Mouse (Mus musculus): ENCODE results near the gene Frem1. TPM values are rescaled to one million over a fixed set of nuclear protein-coding genes. Genes with fewer than 3 reads are reported as not detected.

Gene Frem1
- polyA plus RNA-seq, 1 experiment from 2014 or later, result 11.4 TPM

DNA sequence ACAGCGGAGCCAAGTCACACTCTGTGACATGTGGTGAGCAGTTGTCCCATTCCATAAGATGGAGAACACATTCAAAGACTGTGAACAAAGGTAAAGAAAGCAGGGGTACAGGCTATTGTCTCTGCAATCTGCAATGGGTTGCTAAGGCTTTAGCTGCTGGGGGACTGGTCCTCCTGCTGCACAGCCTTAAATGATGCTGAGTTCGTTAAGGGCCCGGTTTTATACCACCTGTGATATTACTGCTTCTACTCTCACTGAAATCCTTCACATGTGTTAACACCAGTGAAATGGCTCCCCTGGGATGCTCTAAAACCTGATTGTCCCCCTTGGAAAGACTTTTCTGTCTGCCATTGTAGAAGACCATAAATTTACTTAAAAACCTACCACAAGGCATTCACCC lies 6.1 kb downstream of the Frem1 start:
- peaks cover 38% of the 10 kb centered on the region for H3K4me1 ChIP-seq (ENCODE audit: control insufficient read depth, insufficient read depth, low read length)
- no peak overlapping the region for H3K9ac ChIP-seq (ENCODE audit: low read depth, low read length)
- no peaks in the 10 kb centered on the region for H3K9me3 ChIP-seq (replicated peaks; ENCODE audit: control insufficient read depth, low read length)
- no peak for ATAC-seq (replicated peaks; ENCODE audit: insufficient number of reproducible peaks, low FRiP score, low TSS enrichment)
- no peak overlapping the region for H3K27ac ChIP-seq (ENCODE audit: low read depth, low read length)
- H3K27me3 ChIP-seq (ENCODE audit: control insufficient read depth, insufficient read depth, low read length), result no peaks in the 10 kb centered on the region
- no peak overlapping the region for H3K4me2 ChIP-seq
- H3K4me3 ChIP-seq (ENCODE audit: low read depth, low read length), result no peak overlapping the region
- WGBS (ENCODE audit: insufficient replicate concordance), result 85% methylated on average over 3 of the region's 3 CpGs
- H3K36me3 ChIP-seq (ENCODE audit: control insufficient read depth, insufficient read depth, low read length), result no peaks in the 10 kb centered on the region

DNA sequence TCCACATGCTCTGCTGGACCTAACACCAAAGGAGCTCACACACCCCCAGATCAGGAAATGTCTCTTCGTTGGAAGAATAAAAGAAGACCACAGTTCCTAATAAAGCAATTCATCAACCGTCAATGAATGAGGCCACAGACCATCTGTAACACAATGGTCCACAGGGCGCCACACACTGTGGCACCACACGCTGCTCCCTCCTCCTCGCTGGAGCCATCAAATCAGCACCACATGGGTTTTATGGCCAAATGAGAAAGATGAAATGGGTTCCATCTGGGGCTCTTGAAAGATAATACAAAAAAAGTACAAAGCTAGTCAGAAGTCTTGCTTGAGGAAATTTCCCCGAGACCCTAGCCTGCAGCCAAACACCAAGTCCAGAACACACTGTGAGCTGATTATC lies 6.9 kb downstream of the Frem1 start:
- Histone ChIP-seq H3K36me3 (ENCODE audit: control insufficient read depth, insufficient read depth, low read length) (no peaks in the 10 kb centered on the region), H3K27ac (ENCODE audit: low read depth, low read length) (no peak overlapping the region), H3K27me3 (ENCODE audit: control insufficient read depth, insufficient read depth, low read length) (no peaks in the 10 kb centered on the region), H3K4me2 (no peak overlapping the region), H3K9me3 (replicated peaks; ENCODE audit: control insufficient read depth, low read length) (no peaks in the 10 kb centered on the region), H3K9ac (ENCODE audit: low read depth, low read length) (no peak overlapping the region), H3K4me3 (ENCODE audit: low read depth, low read length) (no peak overlapping the region), H3K4me1 (ENCODE audit: control insufficient read depth, insufficient read depth, low read length) (peaks cover 36% of the 10 kb centered on the region)
- 82% methylated on average over 6 of the region's 6 CpGs for WGBS (ENCODE audit: insufficient replicate concordance)
- no peak for ATAC-seq (replicated peaks; ENCODE audit: insufficient number of reproducible peaks, low FRiP score, low TSS enrichment)

DNA sequence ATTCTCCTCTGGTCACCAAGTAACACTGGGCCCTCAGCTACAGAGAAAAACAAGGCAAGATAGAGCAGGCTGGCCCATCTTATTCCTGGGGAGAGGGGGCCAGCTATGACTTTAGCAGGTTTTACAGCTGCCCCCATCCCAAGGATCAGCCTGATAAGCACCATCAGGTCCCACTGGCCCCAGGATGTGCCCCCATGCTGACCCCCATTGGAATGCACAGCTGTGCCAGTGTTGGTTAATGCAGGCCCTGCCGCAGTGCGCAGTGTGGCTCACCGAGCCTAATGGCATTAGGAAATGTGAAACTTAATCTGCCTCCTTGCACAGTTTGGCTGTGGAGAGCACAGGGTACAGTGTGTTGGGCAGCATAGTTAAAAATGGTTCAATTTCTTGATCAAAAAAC lies 11.4 kb downstream of the Frem1 start:
- Histone ChIP-seq H3K4me3 (ENCODE audit: low read depth, low read length) (no peak overlapping the region), H3K27me3 (ENCODE audit: control insufficient read depth, insufficient read depth, low read length) (no peaks in the 10 kb centered on the region), H3K9me3 (replicated peaks; ENCODE audit: control insufficient read depth, low read length) (no peaks in the 10 kb centered on the region), H3K36me3 (ENCODE audit: control insufficient read depth, insufficient read depth, low read length) (no peaks in the 10 kb centered on the region), H3K4me2 (no peak overlapping the region), H3K9ac (ENCODE audit: low read depth, low read length) (no peak overlapping the region), H3K27ac (ENCODE audit: low read depth, low read length) (no peak overlapping the region), H3K4me1 (ENCODE audit: control insufficient read depth, insufficient read depth, low read length) (0 out of 2 replicates have a peak, but pooled peaks cover 2% of the 10 kb centered on the region)
- no peak for ATAC-seq (replicated peaks; ENCODE audit: insufficient number of reproducible peaks, low FRiP score, low TSS enrichment)
- 70% methylated on average over 3 of the region's 3 CpGs for WGBS (ENCODE audit: insufficient replicate concordance)

DNA sequence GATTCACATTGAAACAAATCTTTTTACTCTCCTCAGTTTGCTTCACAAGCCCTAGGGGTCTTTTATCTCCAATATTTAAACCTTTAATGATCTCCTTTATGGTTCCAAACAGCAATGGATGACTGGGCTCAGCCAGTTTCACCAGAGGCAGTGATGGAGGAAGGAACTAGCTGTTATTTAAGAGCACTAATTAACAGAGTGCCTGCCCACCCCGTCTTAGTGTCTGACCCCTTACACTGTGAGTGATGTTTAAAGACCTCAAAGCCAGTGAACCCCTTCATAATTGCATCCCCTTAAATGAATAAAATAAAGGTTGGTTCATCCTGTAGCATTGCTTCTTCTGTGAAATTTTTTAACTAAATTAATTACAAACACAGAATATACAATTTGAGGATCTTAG lies 19.4 kb downstream of the Frem1 start:
- no peak overlapping the region for H3K9ac ChIP-seq (ENCODE audit: low read depth, low read length)
- no peaks in the 10 kb centered on the region for H3K9me3 ChIP-seq (replicated peaks; ENCODE audit: control insufficient read depth, low read length)
- no peaks in the 10 kb centered on the region for H3K27me3 ChIP-seq (ENCODE audit: control insufficient read depth, insufficient read depth, low read length)
- no peak overlapping the region for H3K27ac ChIP-seq (ENCODE audit: low read depth, low read length)
- H3K4me1 ChIP-seq (ENCODE audit: control insufficient read depth, insufficient read depth, low read length), result no peaks in the 10 kb centered on the region
- ATAC-seq (replicated peaks; ENCODE audit: insufficient number of reproducible peaks, low FRiP score, low TSS enrichment), result no peak
- H3K4me3 ChIP-seq (ENCODE audit: low read depth, low read length), result no peak overlapping the region
- WGBS (ENCODE audit: insufficient replicate concordance), result 65% methylated on average over 1 of the region's 1 CpGs
- no peak overlapping the region for H3K4me2 ChIP-seq
- no peaks in the 10 kb centered on the region for H3K36me3 ChIP-seq (ENCODE audit: control insufficient read depth, insufficient read depth, low read length)

DNA sequence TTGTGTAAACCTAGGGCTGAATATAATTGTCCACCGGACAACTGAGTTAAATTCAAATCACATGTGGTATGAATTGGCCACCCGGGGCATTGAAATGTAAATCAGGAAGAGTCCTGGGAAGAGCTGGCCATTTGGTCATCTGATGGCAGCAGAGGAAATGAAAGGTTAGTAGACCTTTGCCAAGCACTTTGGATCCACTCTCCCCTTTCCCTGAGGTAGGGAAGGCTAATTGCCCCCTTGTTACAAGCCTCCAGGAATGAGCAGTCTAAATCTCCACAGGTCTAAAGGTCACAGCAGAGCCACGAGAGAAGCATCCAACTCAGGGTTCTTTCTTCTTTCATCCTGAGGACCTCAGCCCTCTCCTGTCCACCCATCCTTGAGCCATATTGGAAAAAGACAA lies 20.5 kb downstream of the Frem1 start:
- Histone ChIP-seq H3K36me3 (ENCODE audit: control insufficient read depth, insufficient read depth, low read length) (no peaks in the 10 kb centered on the region), H3K4me2 (no peak overlapping the region), H3K9me3 (replicated peaks; ENCODE audit: control insufficient read depth, low read length) (no peaks in the 10 kb centered on the region), H3K4me3 (ENCODE audit: low read depth, low read length) (no peak overlapping the region), H3K9ac (ENCODE audit: low read depth, low read length) (no peak overlapping the region), H3K4me1 (ENCODE audit: control insufficient read depth, insufficient read depth, low read length) (no peaks in the 10 kb centered on the region), H3K27me3 (ENCODE audit: control insufficient read depth, insufficient read depth, low read length) (no peaks in the 10 kb centered on the region), H3K27ac (ENCODE audit: low read depth, low read length) (no peak overlapping the region)
- WGBS (ENCODE audit: insufficient replicate concordance), result 65% methylated on average over 3 of the region's 3 CpGs
- no peak for ATAC-seq (replicated peaks; ENCODE audit: insufficient number of reproducible peaks, low FRiP score, low TSS enrichment)

DNA sequence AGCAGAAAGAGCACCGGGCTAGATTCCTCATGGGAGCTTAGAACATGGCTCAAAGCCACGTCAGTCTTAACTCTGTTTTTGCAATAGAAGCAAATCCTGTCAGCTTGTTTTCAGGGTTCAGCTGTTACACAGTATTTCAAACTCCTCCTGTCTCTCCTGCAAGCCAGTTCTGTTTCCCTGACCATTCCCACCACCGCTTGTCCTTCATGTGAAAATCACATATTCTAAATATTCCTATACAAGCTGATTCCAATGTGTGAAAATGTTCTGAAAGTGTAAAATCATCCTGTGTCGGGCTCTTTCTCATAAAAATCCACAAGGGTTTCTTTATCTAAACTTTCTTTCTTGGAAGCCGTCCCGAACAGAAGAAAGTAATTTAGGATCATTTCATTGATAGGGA lies 22.0 kb downstream of the Frem1 start:
- Histone ChIP-seq H3K9ac (ENCODE audit: low read depth, low read length) (no peak overlapping the region), H3K27ac (ENCODE audit: low read depth, low read length) (no peak overlapping the region), H3K9me3 (replicated peaks; ENCODE audit: control insufficient read depth, low read length) (no peaks in the 10 kb centered on the region), H3K27me3 (ENCODE audit: control insufficient read depth, insufficient read depth, low read length) (no peaks in the 10 kb centered on the region), H3K4me3 (ENCODE audit: low read depth, low read length) (no peak overlapping the region), H3K4me2 (no peak overlapping the region), H3K4me1 (ENCODE audit: control insufficient read depth, insufficient read depth, low read length) (no peaks in the 10 kb centered on the region), H3K36me3 (ENCODE audit: control insufficient read depth, insufficient read depth, low read length) (no peaks in the 10 kb centered on the region)
- 84% methylated on average over 6 of the region's 6 CpGs for WGBS (ENCODE audit: insufficient replicate concordance)
- ATAC-seq (replicated peaks; ENCODE audit: insufficient number of reproducible peaks, low FRiP score, low TSS enrichment), result no peak

DNA sequence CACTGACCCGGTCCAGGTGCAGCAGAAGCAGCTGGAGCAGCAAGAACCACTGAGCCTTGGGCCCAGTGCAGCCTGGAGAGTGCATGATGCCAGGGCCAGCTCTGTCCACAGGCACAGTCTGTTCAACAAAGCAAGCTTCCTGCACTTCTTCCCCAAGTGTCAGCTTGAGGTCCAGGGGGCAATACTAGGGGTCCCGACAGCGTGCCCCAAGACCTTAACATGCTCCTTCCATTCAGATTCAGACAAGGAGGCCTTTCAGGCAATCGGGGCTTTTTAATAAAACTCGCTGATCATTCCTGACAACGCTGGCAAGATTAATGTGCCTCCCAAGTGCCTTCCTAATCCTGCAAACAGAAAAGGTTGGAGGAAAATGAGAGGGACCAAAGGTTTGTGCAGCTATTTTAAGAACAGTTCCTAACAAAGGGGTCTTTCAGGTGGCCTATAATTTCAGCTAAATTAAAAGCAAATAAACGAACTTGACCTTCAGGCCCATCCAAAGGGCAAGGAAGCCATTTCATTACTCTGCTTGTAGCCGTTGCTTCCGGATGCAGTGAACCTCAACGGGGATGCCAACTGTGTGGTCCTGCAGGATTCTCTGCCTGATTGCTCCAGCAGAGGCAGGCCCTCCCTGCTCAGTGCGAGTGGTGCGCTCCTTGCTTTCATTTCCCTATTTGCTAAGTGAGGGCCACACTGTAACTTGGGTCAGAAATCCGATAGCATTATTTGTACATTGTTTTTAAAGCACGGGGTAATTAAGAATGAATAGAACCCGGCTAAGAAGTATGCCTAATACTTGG lies 31.2 kb downstream of the Frem1 start:
- Histone ChIP-seq H3K4me2 (no peak overlapping the region), H3K36me3 (ENCODE audit: control insufficient read depth, insufficient read depth, low read length) (no peaks in the 10 kb centered on the region), H3K4me3 (ENCODE audit: low read depth, low read length) (no peak overlapping the region), H3K27ac (ENCODE audit: low read depth, low read length) (no peak overlapping the region), H3K4me1 (ENCODE audit: control insufficient read depth, insufficient read depth, low read length) (no peaks in the 10 kb centered on the region), H3K9ac (ENCODE audit: low read depth, low read length) (no peak overlapping the region), H3K9me3 (replicated peaks; ENCODE audit: control insufficient read depth, low read length) (no peaks in the 10 kb centered on the region), H3K27me3 (ENCODE audit: control insufficient read depth, insufficient read depth, low read length) (no peaks in the 10 kb centered on the region)
- ATAC-seq (replicated peaks; ENCODE audit: insufficient number of reproducible peaks, low FRiP score, low TSS enrichment), result no peak
- 65% methylated on average over 15 of the region's 15 CpGs for WGBS (ENCODE audit: insufficient replicate concordance)

DNA sequence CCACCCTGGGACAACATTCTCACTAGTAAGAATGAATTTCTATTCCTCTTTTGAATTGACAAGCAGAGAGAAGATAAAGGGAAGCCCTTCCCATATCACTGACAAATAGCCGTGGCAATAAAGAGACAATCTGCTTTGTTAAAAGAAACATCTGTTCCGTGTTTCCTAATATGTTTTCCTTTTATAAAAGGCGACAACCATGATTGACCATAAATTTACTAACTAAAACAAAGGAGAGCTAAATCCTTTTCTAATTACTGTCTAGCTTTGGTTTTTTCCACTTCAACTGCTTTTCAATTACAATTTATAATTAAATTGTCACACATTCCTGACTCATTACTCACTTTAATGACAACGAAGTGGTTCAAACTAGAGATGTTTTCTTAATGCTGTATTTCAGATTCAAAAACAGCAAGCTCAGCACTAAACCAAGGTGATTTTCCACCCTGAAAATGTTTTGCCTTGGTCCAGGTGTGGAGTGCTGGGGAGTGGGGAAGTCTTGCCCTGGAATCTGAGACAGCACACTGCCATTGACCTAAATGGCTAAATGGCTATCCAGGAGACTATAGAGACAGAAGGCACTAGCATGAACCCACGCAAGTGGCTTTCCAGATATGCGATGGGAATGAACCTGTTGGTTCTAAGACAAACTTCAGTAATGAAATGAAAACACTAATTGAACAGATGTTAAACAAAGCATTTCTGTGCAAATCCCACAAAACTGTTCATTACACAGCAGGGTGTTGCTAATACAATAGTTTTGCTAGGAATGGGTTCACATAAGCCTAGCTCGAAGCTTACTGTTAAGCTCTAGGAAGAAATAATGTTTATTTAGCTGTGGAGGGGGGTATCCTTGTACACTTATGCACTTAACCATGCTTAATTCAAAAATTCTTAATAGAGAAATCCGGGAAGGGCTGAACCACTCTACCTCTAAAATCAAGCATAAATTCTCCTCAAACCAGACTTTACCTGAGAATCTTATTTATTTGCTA lies 33.7 kb downstream of the Frem1 start:
- WGBS (ENCODE audit: insufficient replicate concordance), result 75% methylated on average over 8 of the region's 8 CpGs
- Histone ChIP-seq H3K27me3 (ENCODE audit: control insufficient read depth, insufficient read depth, low read length) (no peaks in the 10 kb centered on the region), H3K4me3 (ENCODE audit: low read depth, low read length) (no peak overlapping the region), H3K4me1 (ENCODE audit: control insufficient read depth, insufficient read depth, low read length) (peaks cover 2% of the 10 kb centered on the region; the same call in 1 of the 2 replicates), H3K9ac (ENCODE audit: low read depth, low read length) (no peak overlapping the region), H3K36me3 (ENCODE audit: control insufficient read depth, insufficient read depth, low read length) (no peaks in the 10 kb centered on the region), H3K9me3 (replicated peaks; ENCODE audit: control insufficient read depth, low read length) (no peaks in the 10 kb centered on the region), H3K27ac (ENCODE audit: low read depth, low read length) (no peak overlapping the region), H3K4me2 (no peak overlapping the region)
- no peak for ATAC-seq (replicated peaks; ENCODE audit: insufficient number of reproducible peaks, low FRiP score, low TSS enrichment)

All from heart, embryonic 11.5 days (tissue).